ENCODE assay signal across 8 mouse cellular contexts in the genomic region with DNA sequence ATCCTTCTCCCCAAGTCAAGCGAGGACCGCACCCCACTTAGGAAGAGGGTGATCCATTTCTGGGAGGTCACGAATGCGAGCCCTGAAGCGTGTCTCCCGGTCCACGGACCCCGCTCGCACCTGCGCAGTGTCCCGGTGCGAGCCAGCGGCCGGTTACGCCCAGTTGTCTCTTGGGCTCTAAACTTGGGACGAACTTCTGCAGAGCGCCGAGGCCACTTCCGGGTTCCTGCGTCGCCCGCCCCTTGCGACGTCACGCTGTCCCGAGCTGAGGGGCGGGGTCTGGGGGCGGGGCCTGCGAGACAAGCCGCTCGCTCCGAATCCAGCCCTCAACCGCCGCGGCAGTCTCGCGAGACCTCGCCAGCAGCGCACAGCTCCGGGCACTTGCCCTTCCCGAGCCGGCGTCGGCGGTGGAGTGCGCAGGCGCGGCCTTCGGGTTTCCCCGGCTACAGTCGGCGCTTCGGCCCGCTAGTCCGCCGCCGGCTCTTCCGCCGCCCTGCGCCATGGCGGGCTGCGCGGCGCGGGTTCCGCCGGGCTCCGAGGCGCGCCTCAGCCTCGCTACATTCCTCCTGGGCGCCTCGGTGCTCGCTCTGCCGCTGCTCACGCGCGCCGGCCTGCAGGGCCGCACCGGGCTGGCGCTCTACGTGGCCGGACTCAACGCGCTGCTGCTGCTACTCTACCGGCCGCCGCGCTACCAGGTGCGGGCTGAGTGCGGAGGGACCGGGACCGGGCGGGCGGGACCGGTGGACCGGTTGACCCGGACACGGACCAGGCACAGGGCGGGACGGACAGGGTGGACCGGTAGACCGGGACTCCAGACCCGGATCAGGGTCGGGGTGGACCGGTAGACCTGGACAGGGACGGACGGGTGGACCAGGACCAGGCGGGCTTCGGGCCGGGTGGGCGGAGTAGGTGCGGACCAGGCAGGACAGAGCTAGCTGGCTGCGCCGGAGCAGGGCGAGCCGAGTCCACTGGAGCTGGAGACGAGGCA. TPM values are rescaled to one million over a fixed set of nuclear protein-coding genes. Genes with fewer than 3 reads are reported as not detected.
DNase-seq lines count a peak whose midpoint lies in the region; ATAC-seq lines count a peak whose summit lies in the region.

A gene (plus strand): TSS at position 354 of the 988 bp plus-strand sequence.

- peaks cover 16% of the 10 kb centered on the region for H3K4me1 ChIP-seq in hindbrain, embryonic 16.5 days (ENCODE audit: control insufficient read depth, insufficient read depth, low read depth, low read length)

- no peaks in the 10 kb centered on the region for H3K9me3 ChIP-seq in hindbrain, embryonic 16.5 days (ENCODE audit: control insufficient read depth, low read length)

- peak; percentile 95 for ATAC-seq in hindbrain, embryonic 16.5 days

- DNase-seq in WW6 (ENCODE audit: low read depth, low spot score): peak; percentile 95
- DNase-seq in cerebellum, postnatal 4 days (ENCODE audit: low spot score in 2 of 2): peak; percentile 99 to 100
- DNase-seq in gastrocnemius, adult 18-20 months (ENCODE audit: low spot score): peak; percentile 99
- peak; percentile 99 to 100 for DNase-seq in left cerebral cortex, adult 18-20 months (ENCODE audit: low spot score in 2 of 2)
- DNase-seq in right cerebral cortex, adult 18-20 months: peak; percentile 99
- peak; percentile 99 for DNase-seq in urinary bladder, postnatal 10 days (ENCODE audit: low spot score)

- H3K4me2 ChIP-seq in hindbrain, embryonic 16.5 days (ENCODE audit: low read length): peak within 1 kb of the TSS; percentile 97

- peak within 1 kb of the TSS; percentile 88 for H3K4me3 ChIP-seq in hindbrain, embryonic 16.5 days (ENCODE audit: low read length)
- H3K4me3 ChIP-seq in macrophage (ENCODE audit: inconsistent target): peak within 1 kb of the TSS; percentile 52

- H3K36me3 ChIP-seq in hindbrain, embryonic 16.5 days (ENCODE audit: control insufficient read depth, insufficient read depth, low read length): peaks cover 3% of the 10 kb centered on the region
- peaks cover 4% of the 10 kb centered on the region; the same call in 1 of the 2 replicates for H3K36me3 ChIP-seq in macrophage (ENCODE audit: inconsistent target)

- peaks cover 23% of the 10 kb centered on the region for H3K27me3 ChIP-seq in hindbrain, embryonic 16.5 days (replicated peaks; ENCODE audit: control insufficient read depth, insufficient read depth, low read length)

- H3K79me2 ChIP-seq in macrophage (ENCODE audit: inconsistent target): peaks cover 16% of the 10 kb centered on the region; the same call in 1 of the 2 replicates

- peak within 1 kb of the TSS; percentile 98 for H3K9ac ChIP-seq in hindbrain, embryonic 16.5 days (ENCODE audit: low read depth, low read length)

- under 1% methylated on average over 114 of the region's 119 CpGs for WGBS in hindbrain, embryonic 16.5 days
- under 1% methylated on average over 104 of the region's 119 CpGs for WGBS in macrophage (ENCODE audit: missing documents)

- H3K27ac ChIP-seq in hindbrain, embryonic 16.5 days (ENCODE audit: low read depth, low read length): peak within 1 kb of the TSS; percentile 82
- peak within 1 kb of the TSS; percentile 39; the same call in 1 of the 2 replicates for H3K27ac ChIP-seq in macrophage

RNA-seq across cellular contexts. Expression of the gene that starts here (rescaled TPM):
- total RNA-seq in gastrocnemius, adult 18-20 months (2021): 10 to 100 TPM; 19.8 to 19.9 TPM
- 17.2 and 22.2 TPM in 2 replicates for polyA plus RNA-seq in hindbrain, embryonic 16.5 days (2015; fragmentation: Nextera tagmentation; extraction: Ambion mirVana)
- 10 to 100 TPM; 49.8 to 58.4 TPM for total RNA-seq in left cerebral cortex, adult 18-20 months (2021)
- 10 to 100 TPM in 11 of 26 experiments, 1 to 10 TPM in 15; 3.7 to 18.0 (median 8.8) TPM for total RNA-seq in macrophage (2018; cell fraction: chromatin; rRNA removed)
- total RNA-seq in macrophage (2018; cell fraction: cytosol; rRNA removed): 10 to 100 TPM; 12.8 to 22.0 (median 17.1) TPM
- 10 to 100 TPM; 10.3 to 27.5 (median 17.6) TPM for total RNA-seq in macrophage (2018; cell fraction: nucleus; rRNA removed)
- polyA plus RNA-seq in macrophage (2018): 7.9 to 19.2 TPM (median 17.9 TPM) in 3 replicates

Comparison
In these comparisons a context has a peak if more than half of its experiments do, and no peak if none do; other contexts are left out.
1. Peak in every context shown above with its lines: DNase-seq, ATAC-seq, H3K4me3 ChIP-seq and H3K27ac ChIP-seq.